Mouse (Mus musculus) embryo, embryonic 10 days (tissue): ENCODE data around the gene Ppih.
A peak's percentile ranks its signal among the peaks of the same experiment; 100 is the strongest.

Experiments
- DNase-seq: peaks from one replicate; pipeline ENCODE4 v3.0.0-alpha.2; 2015; ENCODE audit warnings: low spot score

Ppih gene

DNA sequence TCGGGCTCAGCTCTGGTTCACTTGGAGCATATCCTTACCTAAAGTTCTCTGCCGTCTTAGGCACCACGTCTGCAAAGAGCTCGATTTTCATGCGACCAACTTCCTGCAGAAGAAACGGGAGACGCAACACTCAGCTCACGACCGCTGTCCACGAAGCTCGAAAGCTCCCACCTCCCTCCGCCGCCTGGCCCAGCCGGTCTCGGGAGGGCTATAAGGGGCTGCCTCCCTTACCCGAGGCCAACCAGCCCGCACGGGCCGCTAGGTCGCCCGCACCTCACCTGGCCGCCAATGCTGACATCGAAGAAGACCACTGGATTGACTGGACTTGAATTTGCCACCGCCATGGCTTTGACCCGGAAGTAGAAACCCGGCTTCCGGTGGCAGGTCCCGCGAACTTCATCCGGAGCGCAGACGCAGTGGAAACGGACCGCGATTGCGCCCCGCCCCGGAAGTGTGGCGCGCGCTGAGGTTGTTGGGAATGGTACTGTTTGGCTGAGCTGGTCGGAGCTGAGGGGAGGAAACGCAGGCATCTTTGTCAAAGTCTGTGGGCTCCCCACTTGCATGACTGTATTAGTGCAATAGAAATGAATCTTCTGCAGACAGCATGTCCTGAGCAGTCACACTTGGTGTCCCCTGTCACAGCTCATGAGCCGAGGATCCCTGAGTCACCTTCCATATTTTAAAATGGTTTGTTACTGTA, at the start of gene Ppih:
TSS of gene Ppih (minus strand) at position 416 of the 700 bp plus-strand sequence.
- peak; percentile 97 for DNase-seq

DNA sequence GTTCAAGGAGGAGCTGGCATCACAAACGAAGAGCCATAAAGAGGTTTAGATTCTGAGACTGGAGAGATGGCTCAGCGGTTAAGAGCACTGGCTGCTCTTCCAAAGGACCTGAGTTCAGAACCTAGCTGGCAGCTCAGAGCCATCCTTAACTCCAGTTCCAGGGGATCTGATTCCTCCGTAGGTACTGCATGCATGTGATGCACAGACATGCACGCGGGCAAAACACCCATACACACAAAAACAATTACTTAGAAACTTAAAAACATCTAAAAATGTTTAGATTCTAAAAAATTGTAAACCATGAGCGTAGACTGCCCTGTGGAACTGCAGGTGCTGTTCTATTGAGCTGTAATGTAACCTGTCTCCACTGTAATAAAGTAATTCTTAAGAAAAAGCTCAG, 49.1 kb upstream of the Ppih start:
- DNase-seq: no peak

DNA sequence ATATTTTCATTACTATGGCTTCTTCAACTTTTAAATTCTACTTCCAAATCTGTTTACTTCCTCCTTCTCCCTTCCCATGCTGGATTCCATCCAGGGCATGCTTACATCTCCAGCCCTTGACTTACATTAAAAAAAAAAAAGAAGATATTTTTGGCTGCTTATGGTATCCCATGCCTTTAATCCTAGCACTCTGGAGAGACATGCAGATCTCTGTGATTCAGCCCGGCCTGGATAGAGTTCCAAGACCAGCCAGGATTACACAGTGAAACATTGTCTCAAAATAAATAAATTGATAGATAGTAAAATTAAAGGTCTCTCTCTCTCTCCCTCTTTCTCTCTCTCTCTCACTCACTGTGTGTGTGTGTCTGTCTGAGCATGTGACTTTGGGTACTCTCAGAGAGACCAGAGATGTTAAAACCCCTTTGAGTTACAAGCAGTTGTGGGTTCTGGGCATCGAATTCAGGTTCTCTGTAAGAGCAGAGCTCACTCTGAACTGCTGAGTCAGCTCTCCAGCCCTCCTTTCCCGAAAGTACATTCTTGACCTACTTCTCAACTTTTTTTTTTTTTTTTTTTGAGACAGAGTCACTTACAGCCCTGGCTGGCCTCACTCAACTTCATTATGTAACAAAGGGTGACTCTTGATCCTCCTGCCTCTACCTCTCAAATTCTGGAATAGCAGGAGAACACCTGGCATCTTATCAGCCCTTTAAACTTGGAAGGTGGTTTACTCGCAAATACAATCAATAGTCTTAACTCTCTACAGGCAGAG, 46.6 kb upstream of the Ppih start:
- no peak for DNase-seq

DNA sequence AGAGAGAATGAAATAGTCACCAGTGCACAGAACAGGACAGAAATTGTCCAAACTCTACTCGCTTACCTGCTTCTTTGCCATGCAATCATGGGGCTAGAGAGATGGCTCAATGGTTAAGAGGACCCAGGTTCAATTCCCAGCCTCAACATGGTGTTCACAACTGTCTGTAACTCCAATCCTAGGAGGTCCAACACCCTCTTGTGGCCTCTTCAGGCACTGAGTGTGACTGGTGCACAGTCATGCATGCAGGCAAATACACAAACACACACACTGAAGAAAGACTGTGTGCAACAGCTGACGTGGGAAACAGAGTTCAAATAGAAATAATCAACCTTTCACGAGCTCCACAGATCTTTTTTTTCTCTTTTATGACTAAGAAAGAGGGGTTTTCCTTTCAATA, 41.9 kb upstream of the Ppih start:
- DNase-seq: no peak

DNA sequence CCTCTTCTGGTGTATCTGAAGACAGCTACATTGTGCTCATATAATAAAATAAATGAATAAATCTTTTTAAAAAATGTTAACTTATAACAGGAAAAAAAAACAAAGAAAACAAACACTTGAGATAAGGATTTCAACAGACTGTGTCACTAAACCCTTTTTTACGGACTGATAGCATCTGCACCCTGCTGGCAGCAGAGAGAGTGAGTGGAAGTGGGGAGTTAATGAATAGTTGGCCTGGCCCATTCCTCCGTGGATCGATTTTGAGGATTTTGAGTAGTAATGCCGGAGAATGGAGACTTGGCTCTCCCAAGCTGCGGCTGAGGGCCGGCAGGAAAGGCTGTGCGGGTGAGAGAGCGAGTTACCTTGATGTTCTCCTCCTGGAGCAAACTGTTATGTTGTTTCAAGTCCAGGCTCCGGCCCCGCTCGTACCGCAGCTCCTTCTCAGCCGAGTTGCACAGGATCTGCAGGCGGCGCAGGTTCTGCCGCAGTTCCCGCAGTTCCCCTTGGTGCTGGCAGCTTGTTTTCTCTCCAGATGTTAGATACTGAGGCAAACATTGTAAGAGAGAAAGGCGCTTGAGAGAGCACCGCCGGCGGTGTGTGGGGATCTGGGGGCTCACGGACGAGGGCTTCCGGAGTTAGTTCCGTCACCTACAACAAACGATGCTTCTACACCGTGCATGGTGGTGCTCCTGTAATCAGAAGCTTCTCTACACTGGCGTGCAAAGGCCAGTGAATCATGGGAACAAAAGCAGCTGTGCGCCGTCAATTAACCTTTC, 39.0 kb upstream of the Ppih start:
- peak; percentile 60 for DNase-seq

DNA sequence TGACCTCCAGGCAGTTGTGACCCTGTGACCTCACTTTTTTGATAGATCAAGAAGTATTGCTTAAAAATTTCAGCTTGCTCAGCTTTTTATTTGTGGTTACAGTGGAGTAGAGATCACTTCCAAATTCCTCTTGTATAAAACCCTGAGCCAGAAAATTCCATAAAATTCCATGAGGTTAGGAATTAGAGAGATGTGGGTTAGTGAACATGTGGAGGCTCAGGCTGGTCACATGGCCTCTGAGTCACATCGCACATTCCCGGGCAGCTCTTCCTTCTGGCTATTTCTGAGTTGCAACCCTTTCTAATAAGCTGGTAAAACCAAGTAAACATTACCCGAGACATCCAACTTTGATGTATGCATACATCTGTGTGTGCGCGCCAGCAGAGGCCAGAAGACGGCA, 25.2 kb upstream of the Ppih start:
- no peak for DNase-seq

DNA sequence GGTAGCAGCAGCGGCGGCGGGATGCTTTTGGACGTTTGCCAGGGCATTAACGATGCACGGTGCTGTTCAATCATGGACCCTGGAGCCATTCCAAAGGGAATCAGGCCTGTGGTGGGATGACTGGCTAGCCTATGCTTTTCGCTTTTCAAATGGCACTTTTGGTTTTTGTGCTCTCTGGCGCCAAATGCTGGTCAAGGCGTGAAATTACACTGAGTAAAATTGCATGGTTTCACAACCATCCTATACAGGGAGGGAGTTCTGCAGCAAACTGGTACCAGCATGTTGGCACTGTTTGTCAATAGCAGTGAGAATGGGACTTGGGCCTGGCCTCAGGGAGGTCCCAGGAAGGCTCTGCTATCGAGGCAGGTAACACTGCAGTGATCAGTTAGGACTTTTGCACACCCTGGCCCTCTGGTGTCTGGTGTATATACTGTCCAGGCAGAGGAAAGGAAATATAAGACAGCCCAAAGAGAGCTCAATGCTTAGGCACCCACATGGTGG, 18.6 kb upstream of the Ppih start:
- peak; percentile 71 for DNase-seq

DNA sequence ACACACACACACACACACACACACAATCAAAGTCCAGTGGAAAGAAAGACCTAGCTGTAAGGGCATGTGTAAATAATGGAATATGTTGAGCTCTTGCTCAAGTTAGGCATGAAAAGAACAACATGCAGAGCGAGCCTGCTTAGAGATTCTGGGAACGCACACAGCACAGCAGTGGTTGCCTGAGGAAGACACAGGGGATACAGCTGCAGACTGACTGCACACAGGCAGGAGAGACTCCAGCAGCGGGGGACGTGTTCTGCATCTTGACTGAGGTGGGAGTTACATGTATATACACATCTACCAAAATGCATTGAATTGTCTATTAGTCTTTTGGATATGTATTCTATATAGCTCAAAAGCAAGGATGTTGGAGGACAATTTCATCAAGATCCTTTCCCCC, 18.1 kb upstream of the Ppih start:
- DNase-seq: no peak

DNA sequence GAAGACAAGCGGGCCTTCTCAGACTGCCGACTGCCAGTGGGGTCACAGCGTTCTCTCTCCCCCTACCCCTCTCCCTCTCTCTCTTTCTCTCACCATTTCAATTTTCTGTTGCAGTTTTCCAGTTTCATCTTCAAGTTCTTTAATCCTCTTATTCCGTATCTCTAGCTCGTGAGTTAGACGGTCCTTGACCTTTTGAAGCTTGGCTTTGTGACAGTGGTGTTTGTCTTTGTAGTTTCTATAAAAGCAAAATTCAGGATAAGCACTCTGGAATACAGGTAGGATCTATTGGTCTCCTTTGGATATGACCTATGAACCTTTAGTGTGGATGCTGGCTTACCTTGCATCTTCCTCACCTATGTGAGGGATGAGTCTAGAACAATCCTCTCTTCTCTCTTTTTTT, 13.1 kb upstream of the Ppih start:
- no peak for DNase-seq

DNA sequence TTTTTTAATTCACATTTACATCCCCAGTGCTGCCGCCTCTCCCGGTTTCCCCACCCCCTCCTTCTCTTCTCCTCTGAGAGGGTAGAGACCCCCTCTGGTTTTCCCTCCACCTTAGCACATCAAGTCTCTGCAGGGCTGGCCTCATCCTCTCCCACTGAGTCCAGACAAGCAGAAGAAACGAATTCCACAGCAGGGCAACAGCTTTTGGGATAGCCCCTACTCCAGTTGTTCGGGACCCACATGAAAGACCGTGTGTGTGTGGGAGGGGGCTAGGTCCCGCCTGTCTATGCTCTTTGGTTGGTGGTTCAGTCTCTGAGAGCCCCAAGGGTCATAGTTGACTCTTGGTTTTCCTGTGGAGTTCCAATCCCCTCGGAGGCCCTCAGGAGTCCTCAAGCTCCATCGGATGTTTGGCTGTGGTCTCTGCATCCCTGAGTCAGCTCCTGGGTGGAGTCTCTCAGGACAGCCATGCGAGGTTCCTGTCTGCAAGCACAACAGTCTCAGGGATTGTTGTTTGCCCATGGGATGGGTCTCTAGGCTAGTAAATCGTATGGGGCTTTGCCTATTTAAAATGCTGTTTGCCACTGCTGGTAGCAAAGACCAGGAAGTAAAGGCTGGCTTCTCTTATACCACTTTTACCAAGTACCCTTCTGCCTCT, 677 bp upstream of the Ppih start:
- DNase-seq: no peak

DNA sequence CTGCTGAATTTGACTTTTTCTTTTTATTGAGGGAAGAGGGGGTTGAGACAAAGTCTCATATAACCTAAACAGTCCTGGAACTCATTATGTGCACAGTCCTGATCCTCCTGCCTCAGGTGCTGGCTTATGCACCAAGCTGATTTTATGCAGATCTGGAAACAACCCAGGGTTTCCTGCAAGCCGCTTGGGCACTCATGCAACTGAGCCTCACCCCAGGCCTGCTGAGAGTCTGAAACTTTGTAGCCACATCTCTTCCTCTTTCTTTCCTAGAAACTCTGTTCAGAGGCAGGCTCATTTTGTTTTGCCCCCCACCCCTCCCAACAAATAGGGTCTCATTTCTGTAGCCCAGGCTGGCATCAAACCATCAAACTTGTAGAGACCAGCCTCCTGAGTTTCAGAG, 6.6 kb downstream of the Ppih start:
- no peak for DNase-seq

DNA sequence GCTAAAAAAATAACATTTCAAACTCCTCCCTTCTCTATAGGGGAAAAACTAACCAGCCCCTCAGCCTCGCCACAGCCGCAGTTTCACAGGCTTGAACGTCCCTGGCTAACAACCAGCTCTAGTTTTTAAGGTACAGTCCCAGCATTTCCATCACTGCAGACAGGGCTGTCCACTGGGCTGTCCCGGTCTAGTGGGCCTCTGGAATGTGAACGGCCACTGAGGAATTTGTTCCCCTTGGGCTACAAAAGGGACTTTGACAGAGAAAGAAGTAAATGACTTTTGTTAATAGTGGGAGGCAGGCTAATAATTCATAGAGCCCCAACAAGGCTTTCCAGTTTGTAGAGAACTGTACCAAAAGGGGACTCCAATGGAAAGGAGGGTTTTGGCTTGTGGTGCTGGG, 14.9 kb downstream of the Ppih start:
- DNase-seq: no peak

DNA sequence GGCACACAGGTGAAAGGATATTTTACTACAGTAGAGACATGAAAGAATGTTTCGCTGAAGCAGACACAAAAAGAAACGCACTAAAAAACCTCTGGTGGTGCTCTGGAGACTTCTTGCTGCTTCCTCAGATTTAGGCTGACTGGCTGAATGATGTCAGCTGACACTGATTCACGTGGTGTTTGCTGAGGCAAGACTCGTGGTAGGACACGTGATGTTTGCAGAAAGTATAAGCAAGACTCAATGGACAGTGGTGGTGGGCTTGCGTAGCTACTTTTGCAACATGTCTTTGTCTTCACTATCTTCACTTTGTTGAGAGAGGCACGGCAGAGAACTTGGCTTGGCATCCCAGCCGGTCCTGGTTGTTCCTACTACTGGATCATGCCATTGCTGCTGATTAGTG, 17.1 kb downstream of the Ppih start:
- DNase-seq: no peak

DNA sequence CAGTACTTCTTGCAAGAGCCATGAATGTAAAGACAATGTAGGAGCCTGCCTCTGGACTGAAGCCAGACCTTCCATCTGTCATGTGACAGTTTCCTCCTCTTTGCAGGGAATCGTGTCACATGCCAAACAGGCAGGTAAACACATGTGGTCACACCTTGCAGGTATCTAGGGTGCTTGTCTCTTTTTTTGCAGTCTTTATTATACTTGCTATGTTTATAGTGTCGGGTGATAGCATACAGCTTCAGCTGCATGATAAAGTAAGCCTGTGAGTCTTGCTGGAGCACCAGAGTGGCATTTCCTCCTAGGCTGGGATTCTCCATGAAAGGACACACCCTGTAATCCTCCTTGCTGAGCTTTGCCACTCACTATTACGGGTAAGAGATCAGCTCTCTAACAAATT, 18.6 kb downstream of the Ppih start:
- DNase-seq: no peak

DNA sequence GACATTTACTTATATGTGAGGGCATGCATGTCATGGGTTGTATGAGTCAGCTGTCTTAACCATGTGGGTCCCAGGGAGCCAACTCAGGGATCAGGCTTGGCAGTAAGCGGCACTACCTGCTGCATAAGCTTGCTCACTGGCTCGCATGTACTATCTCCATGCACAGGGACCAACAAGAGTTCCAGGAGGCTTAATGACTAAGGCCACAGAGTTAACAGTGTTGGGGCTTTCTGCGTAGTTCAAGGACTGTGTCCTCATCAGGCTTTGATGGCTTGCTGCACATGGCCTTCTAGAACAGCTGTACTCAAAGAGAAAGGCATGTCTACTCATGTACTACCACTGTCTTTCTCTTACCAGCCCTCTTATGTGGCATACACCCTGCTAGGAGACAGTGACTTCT, 19.6 kb downstream of the Ppih start:
- DNase-seq: no peak

DNA sequence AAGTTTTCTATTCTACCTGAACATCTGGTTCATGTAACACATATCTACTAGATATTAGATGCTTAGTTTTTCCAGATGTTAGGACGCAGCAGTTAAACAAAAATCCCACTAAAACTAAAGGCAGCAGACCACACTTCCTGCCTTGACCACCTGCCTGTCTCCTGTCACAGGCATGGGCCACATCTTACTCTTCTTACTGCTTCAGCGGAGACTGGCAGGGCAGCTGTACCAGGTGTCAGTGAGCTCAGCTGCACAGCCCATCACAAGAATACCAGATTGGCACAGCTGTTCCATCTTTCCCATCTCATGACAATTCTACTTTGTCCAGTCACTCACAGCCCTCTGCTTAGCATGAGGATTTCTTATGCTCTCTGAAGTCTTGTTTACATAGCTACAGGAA, 23.0 kb downstream of the Ppih start:
- DNase-seq: no peak

DNA sequence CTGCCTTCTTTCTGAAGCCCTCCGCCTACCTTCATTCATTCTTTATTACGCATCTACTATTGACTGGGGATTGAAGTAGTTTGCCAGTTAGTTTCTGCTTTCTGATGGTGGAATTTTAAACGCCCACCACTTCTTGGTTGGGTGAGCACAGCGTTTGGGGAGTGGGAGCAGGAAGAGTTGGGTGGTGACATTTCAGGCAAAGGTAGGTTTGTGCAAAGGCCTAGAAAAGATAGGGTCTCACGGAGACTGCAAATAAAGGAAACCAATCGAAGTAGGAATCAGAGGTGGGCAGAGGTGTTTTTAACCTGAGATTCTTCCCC, 25.3 kb downstream of the Ppih start:
- no peak for DNase-seq

DNA sequence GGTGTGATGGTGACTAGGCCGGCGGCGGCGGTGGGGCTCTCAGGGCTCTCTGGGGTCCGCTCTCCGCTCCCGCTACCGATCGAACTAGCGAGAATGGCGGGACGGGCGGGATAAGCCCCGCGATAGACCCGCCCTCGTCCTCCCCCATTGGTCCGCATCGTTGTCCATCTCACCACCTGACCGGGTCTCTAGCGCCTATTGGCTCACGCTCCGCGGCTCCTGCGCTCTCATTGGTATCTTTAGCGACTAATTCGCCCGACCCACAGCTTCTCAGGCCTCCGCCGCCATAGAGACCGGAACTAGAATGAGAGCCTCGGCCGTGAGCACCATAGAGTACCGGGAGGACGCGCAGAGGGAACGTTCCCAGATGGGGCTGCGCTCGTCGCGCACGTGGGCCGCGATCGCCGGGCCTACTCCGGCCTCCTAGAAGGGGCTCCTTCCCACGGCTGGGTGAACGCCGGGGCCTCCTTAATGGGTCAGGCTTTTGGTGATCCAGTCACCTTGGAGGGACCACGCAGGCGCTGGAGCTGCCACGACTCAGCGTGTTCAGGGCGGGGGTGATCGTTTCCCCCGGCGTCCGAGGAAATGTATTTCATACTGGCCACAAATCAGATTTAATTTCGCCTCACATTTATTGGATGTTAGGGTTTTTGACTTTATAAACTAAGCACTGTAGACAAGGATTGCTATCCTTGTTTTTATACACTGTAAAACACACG, 25.8 kb downstream of the Ppih start, which contains the start of gene Ybx1:
TSS of gene Ybx1 (minus strand) at position 190 of the 719 bp plus-strand sequence.
- DNase-seq: peak; percentile 98

DNA sequence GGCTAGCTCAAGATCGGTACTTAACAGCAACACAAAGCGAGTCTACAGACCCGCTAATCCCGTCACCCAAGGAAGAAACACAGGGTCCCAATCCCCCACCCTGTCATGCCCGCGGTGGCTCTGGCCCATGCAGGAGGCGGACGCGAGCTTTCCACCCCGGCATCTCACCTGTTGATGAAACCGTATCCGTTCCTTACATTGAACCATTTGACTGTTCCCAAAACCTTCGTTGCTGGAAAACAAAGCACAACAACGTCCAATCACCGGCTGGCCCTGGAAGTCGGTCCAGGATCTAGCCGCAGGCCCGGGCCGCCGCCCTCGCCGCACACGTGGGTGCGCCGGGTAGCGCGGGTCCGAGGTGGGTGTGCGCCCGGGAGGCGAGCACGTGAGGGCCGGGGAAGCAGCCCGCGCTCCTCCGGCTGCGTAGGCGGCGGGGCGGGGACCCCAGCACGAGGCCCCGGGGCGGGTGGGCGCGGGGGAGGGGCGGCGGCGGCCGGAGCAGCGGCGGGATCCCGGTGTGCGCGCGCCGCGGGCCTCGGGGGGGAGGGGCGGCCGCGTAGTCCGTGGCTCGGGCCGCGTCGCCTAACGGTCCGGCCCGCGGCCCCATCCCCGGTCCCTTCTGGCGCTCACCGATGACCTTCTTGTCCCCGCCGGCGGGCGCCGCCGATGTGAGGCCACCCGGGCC, 26.6 kb downstream of the Ppih start:
- peak; percentile 32 for DNase-seq

DNA sequence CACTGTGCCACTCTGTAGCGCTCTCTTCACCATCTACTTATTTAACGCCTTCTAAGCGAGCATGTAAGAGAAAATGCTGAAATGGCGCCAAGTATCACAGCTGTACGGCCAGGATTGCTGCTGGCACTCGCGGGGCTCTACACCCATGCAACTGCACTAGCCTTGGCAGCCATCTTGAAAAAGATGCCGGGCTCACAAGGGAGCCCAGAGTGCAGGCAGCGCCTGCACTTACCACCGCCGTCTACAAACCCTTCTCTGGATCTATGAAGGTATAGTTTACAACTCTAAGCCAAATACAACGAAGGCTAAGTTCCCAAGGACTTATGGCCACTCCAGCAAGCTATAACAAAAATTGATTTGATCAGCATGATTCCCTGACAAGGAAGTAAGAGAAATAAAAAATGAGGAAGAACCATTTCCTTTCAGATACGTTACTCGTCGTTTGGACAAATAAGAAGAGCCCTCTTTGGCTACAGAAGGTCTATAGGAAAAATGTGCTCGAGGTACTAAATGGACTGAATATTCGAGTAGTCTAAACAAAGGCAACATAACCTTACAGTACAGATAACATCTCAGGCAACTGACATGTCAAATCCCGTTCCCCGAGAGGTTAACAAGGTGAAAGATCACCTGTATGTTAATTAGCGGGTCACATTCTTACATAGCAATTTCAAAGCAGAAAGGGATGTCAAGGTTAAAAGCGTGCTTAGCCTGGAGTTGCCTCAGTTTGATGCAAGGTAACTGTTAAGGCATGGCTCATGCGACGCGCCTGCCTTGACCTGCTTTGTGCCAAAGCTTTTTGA, 27.4 kb downstream of the Ppih start:
- DNase-seq: peak; percentile 65
